Mouse (Mus musculus) WW6 (cell line): ENCODE measurements around the gene Dnah5.

Source experiments
- DNase-seq: peaks from one replicate; pipeline ENCODE4 v3.0.0-alpha.2; 2013; ENCODE audit warnings: low read depth, low spot score

The Dnah5 gene

DNA sequence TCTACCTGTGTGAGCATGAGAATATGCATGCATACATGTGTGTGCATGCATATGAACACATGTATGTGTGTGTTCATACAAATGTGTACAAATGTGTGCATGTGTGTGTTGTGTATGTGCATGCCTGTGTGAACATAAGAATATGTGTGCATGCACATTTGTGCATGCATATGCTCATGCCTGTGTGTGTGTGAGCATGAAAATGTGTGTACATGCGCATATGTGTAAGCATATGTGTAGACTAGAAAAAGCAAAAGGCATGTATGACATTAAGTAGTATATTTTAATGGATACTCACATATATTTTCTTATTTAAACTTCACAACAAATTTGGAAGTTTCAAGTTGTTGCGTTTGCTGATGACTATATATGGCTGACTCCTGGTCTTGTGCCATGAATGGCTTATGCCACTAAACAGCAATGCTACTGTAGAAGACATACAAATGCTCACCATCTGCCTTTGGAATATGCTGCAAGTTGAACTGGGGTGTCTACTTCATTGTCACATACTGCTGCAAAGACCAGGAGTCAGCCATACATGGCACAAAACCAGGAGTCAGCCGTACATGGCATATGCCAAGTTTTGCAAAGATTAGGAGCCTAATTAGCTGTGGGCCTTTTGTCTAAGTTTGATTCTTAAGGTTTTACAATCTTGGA, 263.2 kb downstream of the Dnah5 start:
- no peak for DNase-seq

DNA sequence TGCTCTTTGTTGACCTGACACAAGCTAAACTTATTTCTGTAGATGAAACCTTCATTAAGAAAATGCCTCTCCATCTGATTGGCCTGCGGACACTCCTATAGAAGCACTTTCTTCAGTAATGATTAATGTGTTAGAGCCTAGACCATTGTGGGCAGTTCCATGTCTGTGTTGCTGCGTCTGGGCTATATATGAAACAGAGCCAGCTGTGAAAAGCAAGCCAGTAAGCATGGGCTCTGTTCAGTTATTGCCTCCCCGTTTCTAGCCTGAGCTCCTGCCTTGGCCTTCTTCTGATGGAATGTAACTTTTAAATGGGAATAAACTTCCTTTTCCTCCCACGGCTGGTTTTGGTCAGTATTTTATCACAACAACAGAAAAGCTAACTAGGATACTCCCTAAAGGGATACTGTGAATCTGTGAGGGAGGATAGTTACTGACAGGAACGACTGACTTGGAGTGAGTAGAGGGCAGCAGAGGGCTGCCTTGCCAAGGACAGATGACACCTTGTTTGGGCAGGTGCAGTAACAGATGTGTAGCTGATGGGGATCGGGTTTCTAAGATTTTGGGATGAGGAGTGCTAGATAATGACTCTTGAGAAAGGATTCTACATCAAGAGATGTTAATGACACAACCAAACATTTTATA, 270.3 kb downstream of the Dnah5 start:
- no peak for DNase-seq

DNA sequence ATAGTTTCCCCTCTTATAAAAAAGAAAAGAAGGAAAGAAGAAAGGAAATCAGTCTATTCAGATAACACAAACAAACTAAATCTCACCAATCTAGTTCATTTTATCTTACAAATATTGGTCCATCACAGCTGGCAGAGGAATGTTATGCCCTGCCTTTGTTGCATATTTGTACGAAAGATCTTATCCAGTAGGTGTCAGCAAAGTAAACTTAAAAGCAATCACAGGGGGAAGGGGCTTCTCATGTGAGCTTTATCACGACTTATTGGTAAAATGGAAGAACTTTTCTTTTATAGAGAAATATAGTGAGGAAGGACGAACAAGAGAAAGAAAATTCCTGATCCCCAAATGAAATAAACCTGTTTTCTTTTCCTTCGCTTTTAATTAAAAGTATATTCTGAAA, 299.3 kb downstream of the Dnah5 start:
- DNase-seq = no peak

DNA sequence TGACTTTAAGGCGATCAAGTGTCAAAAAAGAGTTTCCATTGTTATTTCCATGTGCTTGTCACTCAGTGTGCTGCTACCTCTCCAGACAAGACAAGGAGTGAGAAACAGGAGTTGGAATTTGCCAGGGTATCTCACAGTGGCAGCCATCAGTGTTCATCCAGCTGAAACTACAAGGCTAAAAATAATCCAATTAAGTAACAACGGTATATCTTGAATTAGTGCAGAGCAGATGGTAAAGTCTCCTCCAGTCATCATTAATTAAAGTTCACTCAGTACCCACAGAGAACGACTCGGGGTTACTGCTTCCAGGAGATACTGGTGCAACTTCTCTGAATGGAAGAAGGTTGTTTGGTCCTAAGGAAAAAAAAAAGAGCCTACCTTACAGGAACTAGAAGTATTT, 311.6 kb downstream of the Dnah5 start:
- no peak for DNase-seq
